Mouse (Mus musculus): ENCODE measurements around the gene Inpp1. TPM values are rescaled to one million over a fixed set of nuclear protein-coding genes. Genes with fewer than 3 reads are reported as not detected.
A peak's percentile ranks its signal among the peaks of the same experiment; 100 is the strongest.

The Inpp1 gene
- polyA plus RNA-seq, 1 experiment: 6.7 TPM

GRCm38 (mm10) chr1:52816232-52816891 is 1.1 kb downstream of the Inpp1 start:
- Histone ChIP-seq H3K79me3 (ENCODE audit: low read depth) (no peaks in the 10 kb centered on the region), H3K36me3 (ENCODE audit: control insufficient read depth, insufficient read depth) (no peaks in the 10 kb centered on the region), H3K27me3 (ENCODE audit: control insufficient read depth, insufficient read depth, insufficient read length) (no peaks in the 10 kb centered on the region), H3K79me2 (ENCODE audit: control insufficient read depth, insufficient read depth) (no peaks in the 10 kb centered on the region), H3K4me3 (ENCODE audit: insufficient read depth, poor library complexity, severe bottlenecking) (peak overlapping the region; percentile 49), H3ac (ENCODE audit: control insufficient read depth, insufficient read length, low read depth) (no peak overlapping the region)
- TF ChIP-seq USF1 (IDR thresholded peaks at IDR 0.05; ENCODE audit: low read depth): no peak
- no peak for TF ChIP-seq MAX (IDR thresholded peaks at IDR 0.05)
- TF ChIP-seq MYOD1 (IDR thresholded peaks at IDR 0.05; ENCODE audit: control insufficient read depth, insufficient read length, low read depth): no peak

- no peak for TF ChIP-seq CTCF (IDR thresholded peaks at IDR 0.05; ENCODE audit: control insufficient read depth, insufficient read depth, insufficient read length)
- no peak for TF ChIP-seq MYOG (IDR thresholded peaks at IDR 0.05; ENCODE audit: control insufficient read depth, extremely low read depth, insufficient read length)
- no peak for TF ChIP-seq USF1 (IDR thresholded peaks at IDR 0.05; ENCODE audit: low read depth)
- TF ChIP-seq FOSL1 (IDR thresholded peaks at IDR 0.05; ENCODE audit: insufficient read depth, low read length, poor library complexity, severe bottlenecking): no peak
- no peak for TF ChIP-seq CEBPB (IDR thresholded peaks at IDR 0.05; ENCODE audit: low read depth)
- TF ChIP-seq MYOD1 (IDR thresholded peaks at IDR 0.05; ENCODE audit: control insufficient read depth, insufficient read length, low read depth): no peak
- TF ChIP-seq MAX (IDR thresholded peaks at IDR 0.05): no peak
- no peaks in the 10 kb centered on the region for H3K79me3 ChIP-seq (ENCODE audit: low read depth)
- H3K27me3 ChIP-seq (ENCODE audit: control insufficient read depth, insufficient read depth, insufficient read length): no peaks in the 10 kb centered on the region
- peaks cover 4% of the 10 kb centered on the region for H3K36me3 ChIP-seq (ENCODE audit: control insufficient read depth, insufficient read depth)
- H3ac ChIP-seq (ENCODE audit: control insufficient read depth, insufficient read length, low read depth): no peak overlapping the region
- H3K4me3 ChIP-seq (ENCODE audit: insufficient read depth, poor library complexity, severe bottlenecking): no peak overlapping the region
- no peaks in the 10 kb centered on the region for H3K79me2 ChIP-seq (ENCODE audit: control insufficient read depth, insufficient read depth)
Observed at GRCm38 (mm10) chr1:52808456-52808855, 9.0 kb downstream of the Inpp1 start.

GRCm38 (mm10) chr1:52805041-52805440 is 12.4 kb downstream of the Inpp1 start:
- Histone ChIP-seq H3K79me3 (ENCODE audit: low read depth) (no peaks in the 10 kb centered on the region), H3K79me2 (ENCODE audit: control insufficient read depth, insufficient read depth) (no peaks in the 10 kb centered on the region), H3ac (ENCODE audit: control insufficient read depth, insufficient read length, low read depth) (no peak overlapping the region), H3K36me3 (ENCODE audit: control insufficient read depth, insufficient read depth) (peaks cover 4% of the 10 kb centered on the region), H3K4me3 (ENCODE audit: insufficient read depth, poor library complexity, severe bottlenecking) (no peak overlapping the region), H3K27me3 (ENCODE audit: control insufficient read depth, insufficient read depth, insufficient read length) (no peaks in the 10 kb centered on the region)
- TF ChIP-seq MYOG (IDR thresholded peaks at IDR 0.05; ENCODE audit: control insufficient read depth, extremely low read depth, insufficient read length) (no peak), MAX (IDR thresholded peaks at IDR 0.05) (no peak), CTCF (IDR thresholded peaks at IDR 0.05; ENCODE audit: control insufficient read depth, insufficient read depth, insufficient read length) (no peak), USF1 (IDR thresholded peaks at IDR 0.05; ENCODE audit: low read depth) (no peak), MYOD1 (IDR thresholded peaks at IDR 0.05; ENCODE audit: control insufficient read depth, insufficient read length, low read depth) (no peak)

GRCm38 (mm10) chr1:52802406-52802975 is 15.0 kb downstream of the Inpp1 start:
- Histone ChIP-seq H3K4me3 (ENCODE audit: insufficient read depth, poor library complexity, severe bottlenecking) (no peak overlapping the region), H3K79me3 (ENCODE audit: low read depth) (no peaks in the 10 kb centered on the region), H3K27me3 (ENCODE audit: control insufficient read depth, insufficient read depth, insufficient read length) (no peaks in the 10 kb centered on the region), H3K79me2 (ENCODE audit: control insufficient read depth, insufficient read depth) (no peaks in the 10 kb centered on the region), H3ac (ENCODE audit: control insufficient read depth, insufficient read length, low read depth) (no peak overlapping the region), H3K36me3 (ENCODE audit: control insufficient read depth, insufficient read depth) (no peaks in the 10 kb centered on the region)
- no peak for TF ChIP-seq MAX (IDR thresholded peaks at IDR 0.05)
- no peak for TF ChIP-seq MYOD1 (IDR thresholded peaks at IDR 0.05; ENCODE audit: control insufficient read depth, insufficient read length, low read depth)
- no peak for TF ChIP-seq CEBPB (IDR thresholded peaks at IDR 0.05; ENCODE audit: low read depth)
- TF ChIP-seq CTCF (IDR thresholded peaks at IDR 0.05; ENCODE audit: control insufficient read depth, insufficient read depth, insufficient read length): no peak
- TF ChIP-seq MYOG (IDR thresholded peaks at IDR 0.05; ENCODE audit: control insufficient read depth, extremely low read depth, insufficient read length): no peak
- no peak for TF ChIP-seq USF1 (IDR thresholded peaks at IDR 0.05; ENCODE audit: low read depth)
- TF ChIP-seq FOSL1 (IDR thresholded peaks at IDR 0.05; ENCODE audit: insufficient read depth, low read length, poor library complexity, severe bottlenecking): no peak

GRCm38 (mm10) chr1:52801651-52802050 is 15.8 kb downstream of the Inpp1 start:
- H3K79me2 ChIP-seq (ENCODE audit: control insufficient read depth, insufficient read depth): no peaks in the 10 kb centered on the region
- no peaks in the 10 kb centered on the region for H3K79me3 ChIP-seq (ENCODE audit: low read depth)
- no peak overlapping the region for H3K4me3 ChIP-seq (ENCODE audit: insufficient read depth, poor library complexity, severe bottlenecking)
- no peak overlapping the region for H3ac ChIP-seq (ENCODE audit: control insufficient read depth, insufficient read length, low read depth)
- TF ChIP-seq CTCF (IDR thresholded peaks at IDR 0.05; ENCODE audit: control insufficient read depth, insufficient read depth, insufficient read length) (no peak), MAX (IDR thresholded peaks at IDR 0.05) (no peak), MYOD1 (IDR thresholded peaks at IDR 0.05; ENCODE audit: control insufficient read depth, insufficient read length, low read depth) (no peak), MYOG (IDR thresholded peaks at IDR 0.05; ENCODE audit: control insufficient read depth, extremely low read depth, insufficient read length) (no peak), FOSL1 (IDR thresholded peaks at IDR 0.05; ENCODE audit: insufficient read depth, low read length, poor library complexity, severe bottlenecking) (no peak), USF1 (IDR thresholded peaks at IDR 0.05; ENCODE audit: low read depth) (no peak), CEBPB (IDR thresholded peaks at IDR 0.05; ENCODE audit: low read depth) (no peak)
- no peaks in the 10 kb centered on the region for H3K27me3 ChIP-seq (ENCODE audit: control insufficient read depth, insufficient read depth, insufficient read length)
- H3K36me3 ChIP-seq (ENCODE audit: control insufficient read depth, insufficient read depth): no peaks in the 10 kb centered on the region

DNA sequence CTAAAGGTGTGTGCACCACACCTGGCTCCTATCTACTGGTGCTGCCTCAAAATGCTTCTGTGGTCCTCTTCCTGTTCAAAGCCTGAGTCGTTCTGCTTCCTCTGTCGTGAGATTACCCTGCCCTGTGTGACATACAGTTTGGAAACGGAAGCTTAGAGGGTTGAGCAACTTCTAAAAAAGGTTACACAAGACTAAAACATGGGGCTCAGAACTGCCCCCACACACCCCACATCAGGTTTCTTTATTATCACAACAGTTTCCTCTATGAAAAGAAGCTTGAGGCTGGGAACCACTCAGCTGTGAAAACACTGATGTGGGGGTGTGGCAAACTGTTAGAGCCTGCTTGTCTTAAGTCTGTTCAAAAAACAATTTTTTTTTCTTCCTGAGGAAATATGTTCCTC is 17.1 kb downstream of the Inpp1 start:
- Histone ChIP-seq H3ac (ENCODE audit: control insufficient read depth, insufficient read length, low read depth) (no peak overlapping the region), H3K27me3 (ENCODE audit: control insufficient read depth, insufficient read depth, insufficient read length) (no peaks in the 10 kb centered on the region), H3K79me3 (ENCODE audit: low read depth) (no peaks in the 10 kb centered on the region), H3K36me3 (ENCODE audit: control insufficient read depth, insufficient read depth) (peaks cover 7% of the 10 kb centered on the region), H3K79me2 (ENCODE audit: control insufficient read depth, insufficient read depth) (no peaks in the 10 kb centered on the region), H3K4me3 (ENCODE audit: insufficient read depth, poor library complexity, severe bottlenecking) (no peak overlapping the region)
- TF ChIP-seq CEBPB (IDR thresholded peaks at IDR 0.05; ENCODE audit: low read depth): peak; percentile 42
- no peak for TF ChIP-seq FOSL1 (IDR thresholded peaks at IDR 0.05; ENCODE audit: insufficient read depth, low read length, poor library complexity, severe bottlenecking)

All from C2C12 (cell line).